Mouse (Mus musculus): Measurements from ENCODE around the gene Bcor.

The Bcor gene

GRCm38 (mm10) chrX:12086674-12087510, 73.3 kb downstream of the Bcor start:
- no peak for DNase-seq (ENCODE audit: low spot score)

GRCm38 (mm10) chrX:12085949-12086348, 74.2 kb downstream of the Bcor start:
- no peak for DNase-seq (ENCODE audit: low spot score)

GRCm38 (mm10) chrX:12085290-12085689, 74.9 kb downstream of the Bcor start:
- no peak for DNase-seq (ENCODE audit: low spot score)

GRCm38 (mm10) chrX:12084698-12085097, 75.5 kb downstream of the Bcor start:
- DNase-seq (ENCODE audit: low spot score) = no peak

GRCm38 (mm10) chrX:12083631-12084030, 76.5 kb downstream of the Bcor start:
- no peak for DNase-seq (ENCODE audit: low spot score)

GRCm38 (mm10) chrX:12082736-12083135, 77.4 kb downstream of the Bcor start:
- DNase-seq (ENCODE audit: low spot score) = no peak

GRCm38 (mm10) chrX:12082184-12082583, 78.0 kb downstream of the Bcor start:
- no peak for DNase-seq (ENCODE audit: low spot score)

- no peak for DNase-seq (ENCODE audit: low spot score)
Measured at GRCm38 (mm10) chrX:12081741-12082155, 78.4 kb downstream of the Bcor start.

- no peak for DNase-seq (ENCODE audit: low spot score)
Measured at GRCm38 (mm10) chrX:12080904-12081740, 79.0 kb downstream of the Bcor start.

- DNase-seq (ENCODE audit: low spot score) = peak; percentile 31
Measured at GRCm38 (mm10) chrX:12080095-12080903, 79.9 kb downstream of the Bcor start.

- no peak for DNase-seq (ENCODE audit: low spot score)
Measured at GRCm38 (mm10) chrX:12079309-12080094, 80.7 kb downstream of the Bcor start.

- DNase-seq (ENCODE audit: low spot score) = no peak
Measured at GRCm38 (mm10) chrX:12079059-12079308, 81.2 kb downstream of the Bcor start.

GRCm38 (mm10) chrX:12078195-12079058, 81.7 kb downstream of the Bcor start:
- DNase-seq (ENCODE audit: low spot score) = no peak

GRCm38 (mm10) chrX:12077601-12077980, 82.6 kb downstream of the Bcor start:
- DNase-seq (ENCODE audit: low spot score) = no peak

- peak; percentile 70 for DNase-seq (ENCODE audit: low spot score)
Measured at GRCm38 (mm10) chrX:12076763-12077600, 83.2 kb downstream of the Bcor start.

- no peak for DNase-seq (ENCODE audit: low spot score)
Measured at GRCm38 (mm10) chrX:12072721-12073120, 87.4 kb downstream of the Bcor start.

GRCm38 (mm10) chrX:12068978-12069724, 91.0 kb downstream of the Bcor start:
- DNase-seq (ENCODE audit: low spot score) = no peak

GRCm38 (mm10) chrX:12067851-12068510, 92.2 kb downstream of the Bcor start:
- peak; percentile 39 for DNase-seq (ENCODE audit: low spot score)

Data from ovary, adult 18-20 months (tissue).